Mouse (Mus musculus) ovary, adult 10 weeks (tissue): ENCODE results near the gene Crtac1. TPM values are rescaled to one million over a fixed set of nuclear protein-coding genes. Genes with fewer than 3 reads are reported as not detected.

Source experiments
- polyA plus RNA-seq: library from polyadenylated mRNA; stranded (reverse); fragments of 350-450 nt; fragmentation: Illumina TruSeq; extraction: RNeasy Lipid Tissue Mini Kit (QIAGEN cat#74804); gene quantifications from one replicate; pipeline ENCODE4 v1.2.3, GENCODE M21; 2014

Crtac1 gene
- not detected for polyA plus RNA-seq

DNA sequence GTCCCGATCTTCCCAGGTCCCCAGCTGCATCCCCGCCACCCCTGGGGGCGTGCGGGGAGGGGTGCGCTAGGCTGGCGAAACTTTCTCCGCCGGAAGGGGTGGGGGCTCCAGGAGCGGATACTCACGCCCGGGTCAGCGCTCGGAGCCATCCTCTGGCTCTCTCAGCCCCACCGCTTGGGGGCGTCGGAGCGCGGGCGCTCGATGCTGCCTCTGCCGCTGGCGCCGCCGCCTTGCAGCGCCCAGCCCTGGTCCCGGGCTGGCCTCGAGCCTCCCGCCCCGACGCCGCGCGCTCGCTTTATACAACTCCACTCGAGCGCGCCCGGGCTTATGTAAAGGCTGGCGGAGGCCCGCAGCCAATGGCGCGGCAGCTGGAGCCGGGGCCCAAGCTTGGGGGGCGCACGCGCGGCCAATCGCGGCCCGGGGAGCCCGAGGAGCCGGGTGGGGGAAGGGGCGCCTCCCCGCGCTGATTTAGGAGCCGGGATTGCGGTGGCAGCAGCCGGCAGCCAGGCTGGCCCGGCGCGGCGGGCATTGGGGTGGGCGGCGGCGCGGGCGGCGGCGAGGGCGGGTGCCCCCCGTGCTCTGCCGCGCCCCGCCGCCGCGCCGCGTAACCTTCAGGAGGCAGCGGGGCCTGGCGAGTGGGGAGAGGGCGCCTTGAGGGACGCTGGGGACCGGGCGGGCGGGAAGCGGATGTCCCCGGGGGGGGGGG lies at the start of gene Crtac1:
Gene Crtac1, minus strand, starts transcription at position 299 of the 706 bp plus-strand sequence.

DNA sequence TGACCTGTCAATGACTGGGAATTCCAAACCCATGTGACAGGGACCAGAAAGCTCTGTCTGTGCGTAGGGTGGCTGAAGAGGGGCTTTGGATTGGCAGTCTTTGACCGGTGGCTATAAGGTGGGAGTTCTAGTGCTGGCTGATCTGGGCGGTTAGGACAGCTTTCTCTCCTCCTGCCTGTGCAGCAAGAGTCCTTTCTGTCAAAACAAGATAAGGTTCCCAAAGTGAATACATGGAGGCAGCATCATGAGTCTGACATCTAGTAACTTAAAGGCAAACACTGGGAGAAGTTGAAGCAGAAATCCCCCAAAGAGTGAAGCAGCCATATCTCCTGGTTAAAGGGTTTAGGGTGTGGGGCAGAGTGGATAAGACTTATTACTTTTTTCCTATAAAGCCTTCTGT lies 184.1 kb downstream of the Crtac1 start, which contains the start of gene Golga7b:
Gene Golga7b, plus strand, starts transcription at position 56 of the 400 bp plus-strand sequence.

Other genes with a start within 250 kb of the Crtac1 start
- not detected for gene Sfrp5, start 229.5 kb downstream of the Crtac1 start, polyA plus RNA-seq
- not detected for gene Golga7b, start 184.2 kb downstream of the Crtac1 start, polyA plus RNA-seq
- gene R3hcc1l, start 87.0 kb upstream of the Crtac1 start, polyA plus RNA-seq = 27.2 TPM
- gene Loxl4, start 181.0 kb upstream of the Crtac1 start, polyA plus RNA-seq = 0.20 TPM